Mouse (Mus musculus): ENCODE results near the gene Dlg2.

Gene Dlg2

DNA sequence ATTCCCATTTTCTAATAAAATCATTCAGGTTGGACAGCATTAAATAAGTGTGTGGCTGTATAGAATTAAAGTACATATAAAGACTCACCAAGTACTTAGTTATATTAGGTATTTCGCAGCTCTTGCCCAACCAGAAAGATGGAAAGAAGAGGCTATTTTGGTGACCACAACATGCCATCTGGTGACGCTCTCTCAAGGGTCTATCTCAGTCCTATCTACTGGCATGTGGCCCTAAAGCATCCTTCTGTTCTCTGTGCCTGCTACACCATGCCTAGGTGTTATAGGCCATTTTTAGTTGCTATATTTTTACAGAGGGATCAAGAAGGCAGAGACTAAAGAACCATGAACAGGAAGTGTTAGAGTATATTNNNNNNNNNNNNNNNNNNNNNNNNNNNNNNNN is 1629.5 kb downstream of the Dlg2 start:
- DNase-seq = no peak

DNA sequence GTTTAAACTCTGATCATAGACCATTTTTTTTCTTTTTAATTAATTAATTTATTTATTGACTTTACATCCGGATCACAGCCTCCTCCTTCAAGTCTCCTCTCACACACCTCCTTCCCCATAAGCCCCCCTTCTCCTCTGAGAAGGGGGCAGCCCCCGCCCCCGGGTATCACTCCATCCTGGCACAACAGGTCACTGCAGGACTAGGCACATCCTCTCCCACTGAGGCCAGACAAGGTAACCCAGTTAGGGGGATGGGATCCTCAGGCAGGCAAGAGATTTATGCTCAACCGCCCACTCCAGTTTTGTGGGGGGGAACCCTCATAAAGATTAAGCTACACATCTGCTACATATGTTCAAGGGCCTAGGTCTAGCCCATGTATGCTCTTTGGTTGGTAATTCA is 1636.6 kb downstream of the Dlg2 start:
- DNase-seq = no peak

DNA sequence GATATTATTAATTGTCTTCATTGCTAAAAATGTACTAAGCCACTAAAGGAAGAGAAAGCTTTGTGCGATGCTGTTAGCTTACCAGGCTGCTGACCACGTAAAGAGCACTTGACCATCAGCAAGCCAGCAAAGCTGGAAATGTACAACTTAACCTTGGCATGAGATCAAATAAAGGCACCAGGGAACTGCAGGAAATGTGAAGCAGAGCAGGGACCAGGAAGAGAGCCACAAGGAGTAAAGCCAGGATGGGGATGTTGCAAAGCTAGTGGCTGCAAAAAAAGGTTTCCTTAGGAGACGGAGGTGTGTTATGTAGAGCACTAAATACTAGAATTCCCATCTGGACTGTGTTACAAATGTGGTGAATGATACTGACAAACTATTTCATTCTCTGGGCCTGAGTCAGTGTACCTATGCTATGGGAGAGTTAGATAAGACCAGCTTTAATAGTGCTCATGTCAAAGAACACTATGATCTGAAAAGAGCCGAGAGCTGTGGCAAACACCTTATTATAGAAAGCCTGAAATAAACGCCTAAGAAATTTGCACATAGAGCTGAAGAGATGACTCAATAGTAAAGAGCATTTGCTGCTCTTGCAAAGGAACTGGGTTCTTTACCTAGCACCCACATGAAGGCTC is 1638.9 kb downstream of the Dlg2 start:
- DNase-seq = no peak

DNA sequence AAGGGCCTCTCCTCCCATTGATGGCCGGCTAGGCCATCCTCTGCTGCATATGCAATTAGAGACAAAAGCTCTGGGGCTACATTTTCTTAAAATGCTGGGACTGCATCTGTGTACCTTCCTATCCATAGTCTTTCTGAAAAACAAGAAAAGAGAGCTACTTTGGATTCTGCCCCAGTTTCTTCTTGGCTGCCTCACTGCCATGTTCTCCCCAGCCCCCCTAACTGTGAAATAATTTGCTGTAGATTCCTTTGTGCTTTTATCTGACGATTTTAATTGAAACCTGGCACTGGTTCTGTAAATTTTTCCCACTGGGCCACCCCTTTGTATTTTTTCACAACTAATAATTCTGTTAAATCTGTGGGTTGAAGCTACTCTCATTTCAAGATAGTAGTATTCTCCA is 1646.8 kb downstream of the Dlg2 start:
- no peak for DNase-seq

DNA sequence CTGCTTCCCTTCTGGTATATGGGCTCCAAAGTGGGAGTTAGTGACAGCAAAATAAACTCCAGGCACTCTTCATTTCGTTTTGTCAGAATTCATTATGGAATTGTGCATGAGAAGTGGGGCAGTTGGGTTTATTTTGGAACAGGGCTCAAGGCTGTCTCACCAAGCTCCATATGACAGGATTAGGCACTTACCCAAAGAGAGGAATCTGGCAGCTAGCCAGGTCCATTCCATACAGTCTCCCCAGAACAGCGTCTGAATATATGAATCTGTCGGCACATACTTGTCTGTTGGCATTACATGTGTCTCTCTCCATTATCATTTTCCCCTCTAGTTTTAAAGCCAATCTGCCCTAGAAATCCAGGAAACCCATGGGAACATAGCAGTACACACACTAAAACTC is 1649.4 kb downstream of the Dlg2 start:
- DNase-seq = peak; percentile 73 to 84

DNA sequence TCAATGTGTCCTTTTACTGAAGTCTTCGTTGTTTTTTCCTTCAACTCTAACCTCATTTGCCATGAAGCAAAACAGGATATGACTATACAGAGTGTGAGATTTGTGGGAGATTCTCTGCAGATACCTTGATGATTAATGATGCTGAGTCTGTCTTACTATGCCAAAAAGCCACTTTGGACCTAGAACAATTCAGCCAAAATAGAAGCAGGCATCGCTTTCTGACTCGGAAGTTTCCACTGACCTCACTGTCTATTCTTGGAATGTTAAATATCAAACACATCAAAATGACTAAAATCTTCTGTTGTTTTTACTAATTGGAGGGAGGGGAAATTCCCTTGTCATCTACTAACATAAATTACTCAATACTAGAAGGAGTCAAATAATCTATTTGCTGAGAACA is 1657.8 kb downstream of the Dlg2 start:
- no peak for DNase-seq

DNA sequence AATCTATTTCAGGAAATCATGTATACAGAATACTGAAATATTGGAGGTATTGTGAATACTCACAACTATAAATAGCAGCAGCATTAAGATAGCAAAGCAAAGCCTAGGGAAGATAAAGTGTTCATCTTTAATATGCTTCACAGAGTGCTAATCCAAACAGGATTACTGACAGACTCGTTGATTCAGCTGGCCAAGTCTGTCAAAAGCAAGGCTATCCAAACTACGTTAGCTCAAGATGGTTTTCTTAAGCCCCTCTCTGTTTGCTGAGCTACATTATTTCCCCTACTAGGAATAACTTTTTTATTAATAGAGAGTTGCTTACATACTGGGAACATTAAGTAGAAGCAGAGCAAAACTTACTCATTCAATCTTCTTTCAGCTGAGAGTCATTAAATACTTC is 1659.2 kb downstream of the Dlg2 start:
- no peak for DNase-seq

DNA sequence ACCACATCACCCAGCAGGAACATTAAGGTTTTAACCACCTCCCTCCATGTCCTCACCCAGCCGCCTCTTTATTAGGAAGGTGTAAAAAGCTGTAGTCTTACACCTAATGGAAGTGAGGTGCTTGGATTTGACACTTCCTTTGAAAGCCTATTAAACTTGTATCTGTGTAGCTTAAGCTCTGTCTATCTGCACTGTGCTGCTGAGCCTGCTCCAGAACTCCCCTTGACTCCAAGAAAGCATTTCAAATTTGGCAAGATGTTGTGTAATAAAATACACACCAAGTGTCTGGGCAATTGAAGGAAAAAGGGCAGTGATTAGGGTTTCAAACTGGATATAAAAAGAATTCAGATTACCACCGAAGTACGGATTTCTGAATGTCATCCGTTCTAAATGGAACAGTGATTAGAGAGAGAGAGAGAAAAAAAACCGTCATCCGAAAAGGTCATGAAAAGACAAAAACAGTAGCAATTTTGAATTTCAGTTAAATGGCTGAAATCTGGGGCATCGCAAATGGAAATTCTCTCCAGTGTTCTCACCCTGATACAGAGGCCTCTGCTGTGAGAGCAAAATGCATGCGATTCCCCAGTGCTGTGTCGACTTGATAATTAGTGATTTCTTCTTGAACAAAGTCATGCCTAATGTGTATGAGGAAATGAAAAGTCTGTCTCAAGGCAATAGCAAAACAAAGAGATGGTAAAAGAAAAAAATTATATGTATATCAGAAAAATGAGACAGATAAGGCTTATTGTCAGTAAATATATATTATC is 1663.8 kb downstream of the Dlg2 start:
- no peak for DNase-seq

DNA sequence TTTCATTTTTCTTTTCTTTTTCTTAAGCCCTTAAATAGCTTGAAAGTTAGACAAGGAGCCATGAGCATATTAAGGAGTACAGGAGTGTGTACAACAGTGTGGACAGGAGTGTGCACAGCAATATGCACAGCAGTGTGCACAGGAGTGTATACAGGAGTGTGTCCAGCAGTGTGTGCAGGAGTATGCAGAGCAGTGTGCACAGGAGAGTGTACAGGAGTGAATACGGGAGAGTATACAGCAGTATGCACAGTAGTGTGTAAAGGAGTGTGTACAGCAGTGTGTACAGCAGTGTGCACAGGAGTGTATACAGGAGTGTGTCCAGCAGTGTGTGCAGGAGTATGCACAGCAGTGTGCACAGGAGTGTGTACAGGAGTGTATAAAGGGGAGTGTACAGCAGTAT is 1671.0 kb downstream of the Dlg2 start:
- no peak for DNase-seq

DNA sequence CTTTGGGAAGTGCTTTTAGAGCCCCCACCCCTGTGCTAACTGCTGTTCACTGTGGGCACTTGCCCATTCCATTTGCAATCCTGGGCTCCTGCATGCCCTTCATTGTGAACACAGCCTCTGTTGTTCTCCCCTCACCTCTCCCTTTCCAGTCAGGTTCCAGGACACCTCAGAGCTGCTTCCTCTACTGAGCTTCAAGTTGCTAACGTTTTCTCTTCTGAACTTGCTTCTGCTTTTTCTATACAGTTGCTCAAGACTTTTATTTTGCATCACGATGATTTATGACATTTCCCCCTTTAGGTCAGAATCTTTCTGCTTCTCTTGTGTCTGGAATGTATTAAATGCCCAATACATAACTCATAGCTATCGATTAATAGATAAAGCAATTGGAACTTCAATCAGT is 1674.3 kb downstream of the Dlg2 start:
- DNase-seq = no peak

DNA sequence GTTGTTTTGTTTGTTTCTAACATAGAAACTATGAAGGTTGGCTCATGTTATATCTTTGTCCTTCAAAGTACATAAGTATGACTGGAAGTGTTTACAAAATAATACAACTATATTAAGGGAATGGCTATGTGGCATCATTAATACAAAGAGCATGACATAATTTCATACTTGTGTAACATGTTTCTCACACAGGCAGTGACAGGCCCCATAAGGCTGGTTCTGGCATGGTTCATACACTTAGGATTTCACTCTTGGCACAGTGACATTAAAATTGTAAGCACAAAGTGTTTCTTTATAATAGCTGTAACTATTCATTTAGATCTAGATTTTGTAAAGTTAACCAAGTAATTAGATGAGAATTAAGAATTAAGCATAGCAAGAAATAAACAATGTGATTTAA is 1678.1 kb downstream of the Dlg2 start:
- no peak for DNase-seq

DNA sequence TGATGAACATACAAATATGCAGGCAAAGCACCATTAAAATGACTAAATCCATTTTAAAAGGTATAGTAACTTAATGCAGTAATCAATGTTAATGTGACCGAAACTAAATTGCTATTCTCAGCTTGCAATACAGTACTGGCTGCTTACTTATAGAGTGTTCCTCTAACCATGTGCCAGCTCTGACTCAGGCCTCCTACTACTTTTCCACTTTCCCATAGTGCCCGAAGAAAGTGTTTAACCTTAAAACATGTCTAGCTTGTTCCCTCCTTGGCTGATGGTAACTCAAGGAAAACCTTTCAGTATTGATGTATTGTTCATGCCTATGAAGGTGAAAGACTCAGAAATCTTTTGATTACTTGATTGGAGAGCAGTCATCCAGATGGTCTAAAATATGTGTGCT is 1686.7 kb downstream of the Dlg2 start:
- DNase-seq = no peak

DNA sequence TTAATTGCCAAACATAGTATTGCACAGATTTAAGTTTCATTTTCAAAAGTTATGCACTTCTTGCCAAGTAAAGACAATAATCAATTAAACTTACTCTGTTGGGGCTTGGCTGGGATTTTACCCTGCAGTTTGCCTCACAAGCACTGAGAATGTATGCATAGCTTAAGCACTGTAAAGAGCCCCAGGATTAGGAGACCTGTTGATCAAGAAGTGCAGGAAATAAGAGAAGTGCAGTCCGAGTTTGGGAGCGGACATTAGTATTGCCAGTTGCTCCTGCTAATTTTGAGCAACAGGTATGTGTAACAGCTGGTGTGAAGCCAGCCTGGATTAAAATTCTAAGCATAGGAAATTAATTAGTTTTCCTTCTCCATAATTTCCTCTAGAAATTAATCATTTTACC is 1687.8 kb downstream of the Dlg2 start:
- DNase-seq = no peak

DNA sequence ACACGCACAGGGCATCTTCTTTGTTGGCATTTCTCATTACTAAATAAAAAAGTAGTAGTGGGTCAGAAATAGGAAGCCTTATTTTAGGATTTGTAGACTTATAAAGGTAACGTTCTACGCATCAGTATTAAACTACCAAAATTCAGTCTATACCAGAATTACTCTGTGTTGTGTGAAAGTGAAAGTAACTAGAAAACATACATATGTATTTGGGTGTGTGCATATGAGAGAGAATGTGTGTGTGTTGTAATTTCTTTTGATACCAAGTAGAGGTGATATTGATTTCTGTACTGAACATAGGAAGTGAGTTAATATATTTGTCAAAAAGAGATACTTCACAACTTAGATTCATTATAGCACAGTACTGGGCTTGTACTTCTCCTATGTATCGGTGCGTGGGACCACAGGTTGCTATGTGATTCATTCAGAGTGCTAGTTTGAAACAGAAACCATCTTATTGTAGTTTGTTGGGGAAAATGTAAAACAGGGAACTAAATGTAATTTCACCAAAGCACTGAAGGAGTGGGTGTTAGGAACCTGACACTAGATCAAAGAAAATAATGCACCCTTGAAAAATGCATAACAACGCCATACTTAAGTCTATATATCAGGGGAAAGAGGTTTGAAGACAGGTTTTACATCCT is 1688.5 kb downstream of the Dlg2 start:
- no peak for DNase-seq

DNA sequence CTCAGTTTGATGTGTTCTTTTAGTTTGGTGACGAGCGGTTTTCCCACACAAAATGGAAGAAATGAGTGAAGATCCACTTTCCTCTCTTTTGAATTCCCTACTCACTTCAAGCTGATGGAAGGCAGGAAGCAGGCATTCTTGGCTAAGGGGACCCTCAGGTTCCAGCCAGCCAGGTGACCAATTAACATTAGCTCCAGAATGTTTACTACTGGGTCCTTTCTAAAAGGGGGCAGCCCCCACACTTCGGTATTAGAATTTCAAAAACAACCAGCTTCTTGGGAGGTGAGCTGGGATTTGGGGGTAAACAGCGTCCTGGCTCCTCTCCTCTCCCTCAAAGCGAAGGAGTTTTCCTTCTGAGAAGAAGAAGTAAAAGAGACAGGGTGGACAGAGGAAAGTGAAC is 1703.6 kb downstream of the Dlg2 start:
- no peak for DNase-seq

DNA sequence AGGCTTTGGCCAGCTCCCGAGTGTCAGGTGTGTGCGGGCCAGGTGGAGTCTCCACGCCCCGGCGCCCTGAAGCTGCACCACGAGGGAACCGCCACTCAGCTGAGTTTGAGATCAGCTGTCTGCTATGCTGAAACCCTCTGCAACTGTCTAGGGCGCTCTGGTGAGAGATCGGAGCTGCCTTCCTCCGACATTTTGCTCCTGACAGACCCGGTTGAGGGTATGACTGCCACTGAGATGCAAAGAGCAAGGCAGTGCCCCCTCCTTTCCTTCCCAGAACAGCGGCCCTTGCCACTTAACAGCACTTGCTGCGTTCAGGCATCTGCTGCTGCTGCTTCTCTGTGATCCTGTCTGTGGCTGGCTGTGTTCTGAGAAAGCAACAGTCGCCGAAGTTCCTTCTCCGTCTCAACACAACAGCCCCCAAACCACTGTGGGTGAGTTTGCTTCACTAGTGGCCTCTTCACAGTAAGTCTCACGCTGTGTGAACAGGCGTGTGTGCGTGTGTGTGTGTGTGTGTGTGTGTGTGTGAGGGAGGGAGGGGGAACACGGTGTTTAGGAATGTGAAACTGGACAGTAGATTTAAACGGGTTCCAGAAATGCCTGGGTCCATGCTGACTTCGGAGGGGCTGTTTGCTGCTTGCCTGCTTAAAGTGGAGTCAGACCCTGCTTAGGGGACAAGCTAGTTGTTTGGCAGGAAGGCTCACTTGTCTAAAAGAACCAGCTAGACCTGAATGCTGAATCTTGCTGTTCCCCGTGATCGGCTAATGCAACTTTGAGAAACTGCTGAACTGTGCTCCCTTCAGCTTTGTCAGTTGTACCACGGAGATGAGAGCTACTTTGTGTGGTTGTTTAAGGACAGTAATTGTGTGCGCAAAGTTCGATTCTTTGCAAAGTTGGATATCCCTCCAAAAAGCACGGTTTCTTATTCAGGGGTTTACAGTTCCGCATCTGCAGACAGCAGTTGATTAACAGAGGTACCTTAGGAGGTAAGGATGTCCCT is 1704.4 kb downstream of the Dlg2 start:
- DNase-seq = peak; percentile 42 to 49

DNA sequence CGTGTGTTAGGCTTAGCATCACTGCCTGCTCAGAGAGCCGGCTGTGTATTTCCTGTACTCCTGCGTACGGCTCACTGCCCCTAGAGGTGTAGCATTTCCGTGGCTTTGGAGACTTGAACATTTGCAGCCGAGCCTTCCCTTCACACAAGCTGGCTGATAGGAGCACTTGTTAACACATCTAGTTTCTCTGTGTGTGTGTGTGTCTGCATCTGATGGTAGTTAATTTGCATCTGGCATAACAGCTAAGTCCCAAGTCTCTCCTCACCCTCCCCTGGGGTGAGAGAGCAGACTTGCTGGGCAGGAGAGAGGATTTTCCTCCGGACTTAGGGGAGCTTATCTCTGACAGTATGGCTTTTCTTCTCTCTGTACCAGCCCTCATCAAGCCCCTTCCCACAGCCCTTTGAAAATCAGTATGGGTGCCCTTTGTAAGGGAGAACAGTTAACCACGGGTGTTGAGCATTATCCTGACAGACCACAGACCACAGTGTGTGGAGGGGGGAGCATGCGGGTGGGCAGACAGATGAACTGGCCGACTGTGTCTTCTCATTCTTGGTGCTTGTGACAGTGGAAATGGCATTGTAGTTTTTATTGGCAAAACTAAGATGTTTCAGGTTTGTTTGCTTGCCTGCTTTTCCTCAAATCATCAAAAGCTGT is 1705.6 kb downstream of the Dlg2 start:
- no peak for DNase-seq

DNA sequence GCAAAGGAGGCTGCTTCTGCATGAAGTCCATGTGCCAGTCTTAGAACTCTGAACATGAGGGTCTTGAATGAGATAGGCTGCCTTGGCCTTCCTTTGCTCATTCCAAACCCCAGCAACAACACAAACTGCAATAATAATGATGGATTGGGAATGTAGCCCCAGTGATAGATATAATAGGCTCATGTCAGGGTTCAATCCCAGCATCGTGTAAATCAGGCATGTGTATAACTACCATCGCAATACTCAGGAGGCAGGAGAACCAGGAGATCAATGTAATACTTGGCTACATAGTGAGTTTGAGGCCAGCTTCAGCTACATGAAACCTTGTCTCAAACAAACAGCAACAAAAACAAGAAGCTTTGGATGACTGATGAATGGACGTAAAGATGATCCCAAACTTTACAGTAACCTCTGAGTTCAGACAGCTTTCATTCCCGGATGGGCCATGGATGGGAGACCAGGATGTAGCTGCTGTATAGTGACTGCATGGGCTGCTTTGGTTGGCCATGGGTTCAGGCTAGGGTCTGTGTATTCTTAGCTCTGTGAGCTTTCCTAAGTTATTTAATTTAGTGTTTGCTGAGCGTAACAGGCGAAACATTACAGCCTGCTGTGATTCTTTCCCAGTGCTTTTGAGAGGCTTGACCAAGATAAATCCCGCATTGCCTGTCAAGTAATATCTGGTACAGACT is 1708.0 kb downstream of the Dlg2 start:
- no peak for DNase-seq

DNA sequence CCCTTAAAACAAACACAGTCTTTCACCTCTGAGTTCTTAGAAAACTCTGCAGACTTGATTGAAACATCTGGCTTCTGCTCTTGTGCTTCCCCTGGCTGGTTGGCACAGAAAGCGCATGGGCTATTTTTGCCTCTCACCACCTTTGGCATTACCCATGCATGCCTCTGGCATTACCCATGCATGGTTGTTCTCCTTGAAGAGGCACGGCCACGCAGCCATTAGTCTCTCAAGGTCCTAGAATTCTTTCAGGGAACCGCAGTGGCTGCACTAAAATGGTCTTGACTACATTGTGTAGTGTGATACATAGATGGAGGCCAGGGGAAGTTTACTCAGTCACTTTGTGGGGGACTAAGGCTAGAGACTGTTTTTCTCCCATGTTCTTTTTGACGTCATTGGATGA is 1709.9 kb downstream of the Dlg2 start:
- no peak for DNase-seq

DNA sequence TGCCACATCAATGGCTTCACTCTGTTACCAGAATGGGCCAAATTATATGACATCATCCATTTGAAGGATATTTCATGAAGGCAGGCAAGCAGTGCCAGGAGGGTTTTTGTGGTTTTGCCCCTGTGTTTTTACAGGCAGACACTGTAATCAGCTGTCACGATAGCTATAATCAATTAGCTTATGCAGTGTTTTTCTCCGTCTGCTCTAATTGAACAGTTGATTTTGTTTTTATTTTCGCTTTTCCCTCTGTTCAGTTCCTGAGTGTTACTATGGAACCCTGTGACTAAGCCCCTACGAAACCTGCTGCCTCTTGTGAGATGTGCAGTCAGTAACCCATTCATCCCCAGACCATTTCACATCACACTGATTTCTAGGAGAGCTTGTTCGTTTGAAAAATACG is 1712.7 kb downstream of the Dlg2 start:
- no peak for DNase-seq

DNA sequence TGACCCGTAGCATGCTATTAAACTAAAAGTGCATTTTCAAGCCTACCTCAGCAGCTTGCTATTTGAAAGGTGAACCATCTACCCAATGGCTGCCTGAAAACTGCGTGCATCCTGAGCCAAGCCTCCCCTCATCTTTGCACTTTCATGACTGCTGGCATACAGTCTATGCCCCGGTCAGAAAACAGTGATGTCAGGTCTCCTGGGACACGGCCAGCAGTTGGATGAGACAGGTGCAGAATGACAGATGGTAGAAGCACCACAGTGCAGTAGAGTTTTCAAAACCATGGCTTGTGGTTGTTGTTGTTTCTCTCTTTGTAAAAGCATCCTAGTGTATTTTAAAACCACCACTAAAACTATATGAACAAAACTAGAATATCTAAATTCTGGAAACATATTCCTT is 1719.5 kb downstream of the Dlg2 start:
- peak; percentile 90 to 93 for DNase-seq

DNA sequence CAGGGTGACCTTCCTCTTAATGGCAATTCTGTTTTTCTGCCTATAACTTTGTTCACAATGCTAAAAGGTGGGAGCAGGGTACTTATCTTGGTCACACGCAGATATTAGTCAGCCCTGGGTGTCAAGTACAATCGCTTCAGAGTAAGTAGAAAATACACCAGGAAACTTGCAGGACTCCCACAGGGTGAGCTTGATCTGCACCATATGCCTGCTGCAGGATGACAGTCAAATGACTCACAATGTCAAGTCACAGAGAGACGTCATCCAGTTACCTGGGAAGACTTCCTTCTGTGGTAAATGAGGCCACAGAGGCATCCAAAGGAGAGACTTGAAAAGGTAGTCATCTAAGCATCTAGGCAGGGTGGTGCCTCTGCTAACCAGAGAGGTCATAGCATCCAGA is 1721.1 kb downstream of the Dlg2 start:
- peak; percentile 43 to 60 for DNase-seq

Data from cerebellum, postnatal 36 days (tissue).